Mouse (Mus musculus): ENCODE results near the gene Igsf8. TPM values are rescaled to one million over a fixed set of nuclear protein-coding genes. Genes with fewer than 3 reads are reported as not detected.

Igsf8 gene
- polyA plus RNA-seq, 1 experiment, result 119 TPM

GRCm38 (mm10) chr1:172325680-172326535, 64.5 kb downstream of the Igsf8 start:
- peak in 1 of 2 experiments; percentile 77 for DNase-seq (ENCODE audit: low read depth in 1 of 2, low spot score in 2 of 2)
- peaks cover 3% of the 10 kb centered on the region; the same call in 1 of the 2 replicates for H3K27me3 ChIP-seq (ENCODE audit: control insufficient read depth, insufficient read depth, low read length)
- peaks cover 5% of the 10 kb centered on the region; the same call in 1 of the 2 replicates for H3K4me1 ChIP-seq (ENCODE audit: control insufficient read depth, insufficient read depth, insufficient read length)
- no peaks in the 10 kb centered on the region for H3K36me3 ChIP-seq (ENCODE audit: control insufficient read depth, insufficient read depth, low read length)
- peak overlapping the region; percentile 43; the same call in 1 of the 2 replicates for H3K4me3 ChIP-seq (ENCODE audit: extremely low read depth, insufficient read depth, insufficient read length)
- 23% methylated on average over 94 of the region's 94 CpGs for WGBS
- no peak for TF ChIP-seq POLR2A (IDR thresholded peaks at IDR 0.05; ENCODE audit: low read depth, low read length)
- peak; percentile 66; the same call in 1 of the 2 replicates for TF ChIP-seq CTCF (IDR thresholded peaks at IDR 0.05; ENCODE audit: extremely low read depth, insufficient read depth, insufficient read length, insufficient replicate concordance)
- no peak overlapping the region for H3K27ac ChIP-seq (ENCODE audit: insufficient read depth, low read length)

GRCm38 (mm10) chr1:172326684-172327083, 65.2 kb downstream of the Igsf8 start:
- H3K27me3 ChIP-seq (ENCODE audit: control insufficient read depth, insufficient read depth, low read length), result peaks cover 3% of the 10 kb centered on the region; the same call in 1 of the 2 replicates
- DNase-seq (ENCODE audit: low read depth in 1 of 2, low spot score in 2 of 2), result no peak
- H3K27ac ChIP-seq (ENCODE audit: insufficient read depth, low read length), result no peak overlapping the region
- peaks cover 5% of the 10 kb centered on the region; the same call in 1 of the 2 replicates for H3K4me1 ChIP-seq (ENCODE audit: control insufficient read depth, insufficient read depth, insufficient read length)
- no peak for TF ChIP-seq POLR2A (IDR thresholded peaks at IDR 0.05; ENCODE audit: low read depth, low read length)
- no peak for TF ChIP-seq CTCF (IDR thresholded peaks at IDR 0.05; ENCODE audit: extremely low read depth, insufficient read depth, insufficient read length, insufficient replicate concordance)
- 59% methylated on average over 11 of the region's 11 CpGs for WGBS
- H3K36me3 ChIP-seq (ENCODE audit: control insufficient read depth, insufficient read depth, low read length), result no peaks in the 10 kb centered on the region
- no peak overlapping the region for H3K4me3 ChIP-seq (ENCODE audit: extremely low read depth, insufficient read depth, insufficient read length)

GRCm38 (mm10) chr1:172327206-172328001, 66.0 kb downstream of the Igsf8 start:
- Histone ChIP-seq H3K36me3 (ENCODE audit: control insufficient read depth, insufficient read depth, low read length) (no peaks in the 10 kb centered on the region), H3K27me3 (ENCODE audit: control insufficient read depth, insufficient read depth, low read length) (peaks cover 3% of the 10 kb centered on the region; the same call in 1 of the 2 replicates), H3K27ac (ENCODE audit: insufficient read depth, low read length) (no peak overlapping the region), H3K4me3 (ENCODE audit: extremely low read depth, insufficient read depth, insufficient read length) (no peak overlapping the region), H3K4me1 (ENCODE audit: control insufficient read depth, insufficient read depth, insufficient read length) (peaks cover 5% of the 10 kb centered on the region; the same call in 1 of the 2 replicates)
- no peak for DNase-seq (ENCODE audit: low read depth in 1 of 2, low spot score in 2 of 2)
- TF ChIP-seq CTCF (IDR thresholded peaks at IDR 0.05; ENCODE audit: extremely low read depth, insufficient read depth, insufficient read length, insufficient replicate concordance), result no peak
- TF ChIP-seq POLR2A (IDR thresholded peaks at IDR 0.05; ENCODE audit: low read depth, low read length), result no peak
- WGBS, result 73% methylated on average over 16 of the region's 16 CpGs

- H3K4me3 ChIP-seq (ENCODE audit: extremely low read depth, insufficient read depth, insufficient read length), result no peak overlapping the region
- H3K36me3 ChIP-seq (ENCODE audit: control insufficient read depth, insufficient read depth, low read length), result no peaks in the 10 kb centered on the region
- H3K4me1 ChIP-seq (ENCODE audit: control insufficient read depth, insufficient read depth, insufficient read length), result peaks cover 5% of the 10 kb centered on the region; the same call in 1 of the 2 replicates
- DNase-seq (ENCODE audit: low read depth in 1 of 2, low spot score in 2 of 2), result no peak
- peaks cover 3% of the 10 kb centered on the region; the same call in 1 of the 2 replicates for H3K27me3 ChIP-seq (ENCODE audit: control insufficient read depth, insufficient read depth, low read length)
- H3K27ac ChIP-seq (ENCODE audit: insufficient read depth, low read length), result no peak overlapping the region
- WGBS, result 78% methylated on average over 3 of the region's 3 CpGs
- no peak for TF ChIP-seq POLR2A (IDR thresholded peaks at IDR 0.05; ENCODE audit: low read depth, low read length)
Measured at GRCm38 (mm10) chr1:172328041-172328440, 66.6 kb downstream of the Igsf8 start.

- no peak overlapping the region for H3K27ac ChIP-seq (ENCODE audit: insufficient read depth, low read length)
- no peak overlapping the region for H3K4me3 ChIP-seq (ENCODE audit: extremely low read depth, insufficient read depth, insufficient read length)
- 77% methylated on average over 7 of the region's 7 CpGs for WGBS
- H3K27me3 ChIP-seq (ENCODE audit: control insufficient read depth, insufficient read depth, low read length), result peaks cover 3% of the 10 kb centered on the region; the same call in 1 of the 2 replicates
- TF ChIP-seq CTCF (IDR thresholded peaks at IDR 0.05; ENCODE audit: extremely low read depth, insufficient read depth, insufficient read length, insufficient replicate concordance), result no peak
- no peak for TF ChIP-seq POLR2A (IDR thresholded peaks at IDR 0.05; ENCODE audit: low read depth, low read length)
- no peak for DNase-seq (ENCODE audit: low read depth in 1 of 2, low spot score in 2 of 2)
- H3K4me1 ChIP-seq (ENCODE audit: control insufficient read depth, insufficient read depth, insufficient read length), result peaks cover 5% of the 10 kb centered on the region; the same call in 1 of the 2 replicates
- no peaks in the 10 kb centered on the region for H3K36me3 ChIP-seq (ENCODE audit: control insufficient read depth, insufficient read depth, low read length)
Measured at GRCm38 (mm10) chr1:172328461-172328860, 67.0 kb downstream of the Igsf8 start.

- Histone ChIP-seq H3K4me3 (ENCODE audit: extremely low read depth, insufficient read depth, insufficient read length) (no peak within 1 kb of the TSS), H3K36me3 (ENCODE audit: control insufficient read depth, insufficient read depth, low read length) (no peaks in the 10 kb centered on the region), H3K27ac (ENCODE audit: insufficient read depth, low read length) (no peak within 1 kb of the TSS), H3K27me3 (ENCODE audit: control insufficient read depth, insufficient read depth, low read length) (peaks cover 3% of the 10 kb centered on the region; the same call in 1 of the 2 replicates), H3K4me1 (ENCODE audit: control insufficient read depth, insufficient read depth, insufficient read length) (peaks cover 5% of the 10 kb centered on the region; the same call in 1 of the 2 replicates)
- no peak for DNase-seq (ENCODE audit: low read depth in 1 of 2, low spot score in 2 of 2)
- no peak for TF ChIP-seq POLR2A (IDR thresholded peaks at IDR 0.05; ENCODE audit: low read depth, low read length)
- WGBS, result 57% methylated on average over 9 of the region's 9 CpGs
Measured at GRCm38 (mm10) chr1:172329131-172329530, 67.7 kb downstream of the Igsf8 start, which contains the start of gene Kcnj9. Gene Kcnj9 (minus strand): TSS chr1:172329318.
